Mouse (Mus musculus) c-Kit-positive CD71-negative TER-119-negative erythroid progenitor cells, embryonic 14.5 days (primary cell): ENCODE data around the gene Hamp.

ENCODE experiments used
- DNase-seq: peaks from one replicate; pipeline ENCODE4 v3.0.0-alpha.2; 2013; ENCODE audit warnings: low read depth

Gene Hamp

GRCm38 (mm10) chr7:30908277-30908991 lies 35.4 kb downstream of the Hamp start:
- no peak for DNase-seq

- no peak for DNase-seq
Observed at GRCm38 (mm10) chr7:30904042-30904441, 39.8 kb downstream of the Hamp start.

GRCm38 (mm10) chr7:30895217-30895616 lies 48.6 kb downstream of the Hamp start:
- no peak for DNase-seq

GRCm38 (mm10) chr7:30892515-30892914 lies 51.3 kb downstream of the Hamp start:
- no peak for DNase-seq
